Mouse (Mus musculus) G1E (cell line): ENCODE data around the gene Gm21972.

ENCODE experiments used
- CTCF ChIP-seq: IDR thresholded peaks from 2 replicates; pipeline ENCODE4 v1.5.1; 2012; ENCODE audit warnings: low read depth, low read length, inconsistent platforms, mixed read lengths
- GATA1 ChIP-seq: IDR thresholded peaks from 2 replicates; pipeline ENCODE4 v1.6.1; 2012; ENCODE audit warnings: borderline replicate concordance, low read length, inconsistent platforms, mixed read lengths
- GATA2 ChIP-seq: IDR thresholded peaks from 2 replicates; pipeline ENCODE4 v1.6.1; 2012; ENCODE audit warnings: low read depth, low read length, inconsistent platforms, borderline replicate concordance

DNA sequence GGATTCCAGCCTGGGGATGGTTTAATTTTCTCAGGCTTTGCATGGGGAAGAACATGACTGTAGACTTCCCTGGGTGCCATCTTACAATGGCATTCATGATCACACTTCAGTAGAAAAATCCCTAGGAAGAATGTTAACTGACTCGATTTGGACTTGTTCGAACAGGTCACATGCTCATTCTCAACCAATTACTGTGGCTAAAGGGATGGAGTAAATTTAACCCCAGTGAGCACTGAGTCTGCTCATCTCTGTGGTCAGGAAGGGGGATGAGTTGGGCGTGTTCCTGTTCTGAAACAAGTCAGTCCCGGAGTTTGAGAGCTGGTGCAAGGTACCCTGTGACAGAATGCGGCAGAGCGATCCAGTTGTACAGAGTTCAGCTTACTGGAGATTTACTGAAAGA lies 17.5 kb downstream of the Gm21972 start:
- TF ChIP-seq CTCF, result no peak
- no peak for TF ChIP-seq GATA1
- TF ChIP-seq GATA2, result no peak
